Mouse (Mus musculus): Measurements from ENCODE around the gene Lefty1.
A peak's percentile ranks its signal among the peaks of the same experiment; 100 is the strongest.
"Not testable (repeated sequence)": the region's sequence is repeated elsewhere in the genome, so short reads cannot be mapped to it uniquely, and the experiment has no call there.

Gene Lefty1

GRCm38 (mm10) chr1:180919686-180920085 is 15.1 kb upstream of the Lefty1 start:
- DNase-seq (ENCODE audit: low read depth, low spot score) = peak; percentile 92

- DNase-seq (ENCODE audit: low read depth, low spot score) = no peak
Observed at GRCm38 (mm10) chr1:180922273-180923048, 12.4 kb upstream of the Lefty1 start.

- peak; percentile 99 for DNase-seq (ENCODE audit: low read depth, low spot score)
Observed at GRCm38 (mm10) chr1:180924737-180925136, 10.1 kb upstream of the Lefty1 start.

- no peak for DNase-seq (ENCODE audit: low read depth, low spot score)
Observed at GRCm38 (mm10) chr1:180926286-180926685, 8.5 kb upstream of the Lefty1 start.

GRCm38 (mm10) chr1:180929599-180929998 is 5.2 kb upstream of the Lefty1 start:
- no peak for DNase-seq (ENCODE audit: low read depth, low spot score)

GRCm38 (mm10) chr1:180931106-180931505 is 3.7 kb upstream of the Lefty1 start:
- no peak for DNase-seq (ENCODE audit: low read depth, low spot score)

- DNase-seq (ENCODE audit: low read depth, low spot score) = peak; percentile 83
Observed at GRCm38 (mm10) chr1:180933659-180934058, 1.2 kb upstream of the Lefty1 start.

GRCm38 (mm10) chr1:180936610-180937398 is 2.0 kb downstream of the Lefty1 start:
- DNase-seq (ENCODE audit: low read depth, low spot score) = peak; percentile 78

GRCm38 (mm10) chr1:180937631-180938030 is 2.8 kb downstream of the Lefty1 start:
- DNase-seq (ENCODE audit: low read depth, low spot score) = peak; percentile 53

- DNase-seq (ENCODE audit: low read depth, low spot score) = not testable (repeated sequence)
Observed at GRCm38 (mm10) chr1:180938781-180939180, 4.0 kb downstream of the Lefty1 start.

- no peak for DNase-seq (ENCODE audit: low read depth, low spot score)
Observed at GRCm38 (mm10) chr1:180940776-180941460, 6.1 kb downstream of the Lefty1 start.

- no peak for DNase-seq (ENCODE audit: low read depth, low spot score)
Observed at GRCm38 (mm10) chr1:180941726-180942125, 6.9 kb downstream of the Lefty1 start.

- peak; percentile 68 for DNase-seq (ENCODE audit: low read depth, low spot score)
Observed at GRCm38 (mm10) chr1:180942166-180943031, 7.6 kb downstream of the Lefty1 start, which contains the start of gene Tmem63a. Gene Tmem63a (plus strand): TSS chr1:180942344.

- no peak for DNase-seq (ENCODE audit: low read depth, low spot score)
Observed at GRCm38 (mm10) chr1:180943032-180943644, 8.3 kb downstream of the Lefty1 start.

GRCm38 (mm10) chr1:180943896-180944295 is 9.1 kb downstream of the Lefty1 start:
- DNase-seq (ENCODE audit: low read depth, low spot score) = no peak

- DNase-seq (ENCODE audit: low read depth, low spot score) = no peak
Observed at GRCm38 (mm10) chr1:180944553-180944952, 9.7 kb downstream of the Lefty1 start.

GRCm38 (mm10) chr1:180945001-180945980 is 10.5 kb downstream of the Lefty1 start:
- peak; percentile 81 for DNase-seq (ENCODE audit: low read depth, low spot score)

- no peak for DNase-seq (ENCODE audit: low read depth, low spot score)
Observed at GRCm38 (mm10) chr1:180946448-180946847, 11.6 kb downstream of the Lefty1 start.

GRCm38 (mm10) chr1:180952085-180952746 is 17.4 kb downstream of the Lefty1 start:
- DNase-seq (ENCODE audit: low read depth, low spot score) = no peak

Data from ES-CJ7 (cell line).